Mouse (Mus musculus) erythroblast, embryonic 14.5 days (primary cell): ENCODE results near the gene Orc6.

Source experiments
- GATA1 ChIP-seq: IDR thresholded peaks from 2 replicates; pipeline ENCODE4 v1.6.1; 2012; ENCODE audit warnings: low read length, inconsistent platforms, mixed read lengths
- TAL1 ChIP-seq: IDR thresholded peaks from 3 replicates; pipeline ENCODE4 v1.6.1; 2012; ENCODE audit warnings: low read length, inconsistent platforms, mixed read lengths

GRCm38 (mm10) chr8:85299434-85300077 is at the start of gene Orc6, which contains the start of gene Vps35:
- TF ChIP-seq GATA1 = no peak
- TF ChIP-seq TAL1 = no peak
